9 mouse cellular contexts compared by ENCODE assay signal in the genomic region with DNA sequence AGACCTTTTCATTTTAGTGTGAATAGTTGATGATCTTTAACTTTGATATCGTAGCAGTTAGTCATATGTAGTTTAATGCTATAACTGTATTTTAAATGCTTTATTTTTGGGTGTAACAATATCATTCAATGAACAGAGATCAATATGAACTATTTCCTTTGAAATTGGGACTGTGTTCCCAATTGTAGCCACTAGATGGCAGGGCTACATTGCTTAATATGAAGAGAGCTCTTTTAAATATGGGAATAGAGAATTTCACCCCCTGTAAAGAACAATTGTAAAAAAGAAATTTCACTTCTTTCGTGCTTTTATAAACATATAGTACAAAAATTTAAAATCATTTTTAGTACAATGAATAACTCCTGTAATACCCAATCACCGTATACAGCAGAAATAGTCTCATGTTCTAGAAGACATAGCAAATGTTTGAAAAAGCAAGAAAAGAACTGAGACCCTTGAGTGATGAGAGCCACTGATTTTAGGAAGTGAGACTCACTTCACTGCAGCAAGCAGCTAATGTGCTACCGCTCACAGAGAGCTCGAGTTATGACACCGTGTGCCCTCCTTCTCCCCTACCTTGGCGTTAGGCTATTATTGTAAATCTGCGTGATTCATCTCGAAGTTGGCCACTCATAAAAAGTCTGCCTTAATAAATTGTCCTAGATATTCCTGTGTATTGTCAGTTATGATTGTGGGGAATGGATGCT.
A peak's percentile ranks its signal among the peaks of the same experiment; 100 is the strongest.
DNase-seq lines count a peak whose midpoint lies in the region; ATAC-seq and TF ChIP-seq lines count a peak whose summit lies in the region.
"Had no signal": no experiment of that assay in that cellular context is flagged by ENCODE, and none has a peak within 500 bp of the region (broad histone marks: within the 10 kb centered on the region; RNA-seq: fewer than 3 reads in every experiment).

No protein-coding gene starts in this region.

- H3K4me1 ChIP-seq in intestine, postnatal 0 days (replicated peaks; ENCODE audit: control insufficient read depth, insufficient read depth, low read length), result no peaks in the 10 kb centered on the region
- no peaks in the 10 kb centered on the region for H3K4me1 ChIP-seq in intestine, embryonic 15.5 days (replicated peaks)

- no peak for ATAC-seq in intestine, postnatal 0 days
- ATAC-seq in intestine, embryonic 15.5 days, result no peak

- no peaks in the 10 kb centered on the region for H3K36me3 ChIP-seq in intestine, postnatal 0 days (ENCODE audit: control insufficient read depth, insufficient read depth)
- no peaks in the 10 kb centered on the region for H3K36me3 ChIP-seq in intestine, embryonic 15.5 days

- no peak overlapping the region for H3K27ac ChIP-seq in intestine, postnatal 0 days (ENCODE audit: low read depth, low read length)
- H3K27ac ChIP-seq in intestine, embryonic 15.5 days, result no peak overlapping the region
- H3K27ac ChIP-seq: macrophage had no signal

- WGBS in intestine, postnatal 0 days, result 65% methylated on average over 9 of the region's 9 CpGs
- 64% methylated on average over 9 of the region's 9 CpGs for WGBS in intestine, embryonic 15.5 days

- no peak overlapping the region for H3K4me3 ChIP-seq in intestine, postnatal 0 days (ENCODE audit: low read depth, low read length)
- H3K4me3 ChIP-seq in intestine, embryonic 15.5 days (replicated peaks), result no peak overlapping the region

- H3K9ac ChIP-seq in intestine, postnatal 0 days (ENCODE audit: low read depth, low read length), result no peak overlapping the region
- no peak overlapping the region for H3K9ac ChIP-seq in intestine, embryonic 15.5 days

- DNase-seq in thymus, postnatal 14 days, result peak; percentile 5
- no peak for DNase-seq in thymus, postnatal 0 days (ENCODE audit: low spot score)
- DNase-seq in c-Kit-positive CD71-positive TER-119-positive erythroid progenitor cells, embryonic 14.5 days (ENCODE audit: low spot score), result peak; percentile 1
- peak; percentile 20 for DNase-seq in lung, postnatal 14 days
- DNase-seq in spleen, postnatal 4 days (ENCODE audit: low spot score in 2 of 2), result no peak
- DNase-seq in yolk sac, embryonic 10.5 days (ENCODE audit: low spot score), result no peak

- H3K27me3 ChIP-seq in intestine, postnatal 0 days (replicated peaks; ENCODE audit: control insufficient read depth, insufficient read depth, low read length), result no peaks in the 10 kb centered on the region
- H3K27me3 ChIP-seq in intestine, embryonic 15.5 days (replicated peaks), result no peaks in the 10 kb centered on the region

- no peaks in the 10 kb centered on the region for H3K9me3 ChIP-seq in intestine, postnatal 0 days (ENCODE audit: control insufficient read depth)
- no peaks in the 10 kb centered on the region for H3K9me3 ChIP-seq in intestine, embryonic 15.5 days

- TF ChIP-seq CTCF in intestine, postnatal 0 days (IDR thresholded peaks at IDR 0.05; ENCODE audit: low read depth), result peak; percentile 74

- no peak overlapping the region for H3K4me2 ChIP-seq in intestine, postnatal 0 days (replicated peaks; ENCODE audit: low read depth)
- H3K4me2 ChIP-seq in intestine, embryonic 15.5 days (replicated peaks), result no peak overlapping the region

Comparison
In these comparisons a context has a peak if more than half of its experiments do, and no peak if none do; other contexts are left out.
1. DNase-seq: peak in thymus, postnatal 14 days (single experiment), c-Kit-positive CD71-positive TER-119-positive erythroid progenitor cells, embryonic 14.5 days (single experiment) and lung, postnatal 14 days (single experiment); none in thymus, postnatal 0 days (single experiment), spleen, postnatal 4 days (0 of 2) and yolk sac, embryonic 10.5 days (single experiment).